Mouse (Mus musculus): ENCODE measurements at regions not wholly inside any gene's neighbourhood (a gene's known extent, or its start where the extent isn't known, plus 50 kb on each side); places are given as distances from the start of the nearest gene placed in this dataset.
A peak's percentile ranks its signal among the peaks of the same experiment; 100 is the strongest.

DNA sequence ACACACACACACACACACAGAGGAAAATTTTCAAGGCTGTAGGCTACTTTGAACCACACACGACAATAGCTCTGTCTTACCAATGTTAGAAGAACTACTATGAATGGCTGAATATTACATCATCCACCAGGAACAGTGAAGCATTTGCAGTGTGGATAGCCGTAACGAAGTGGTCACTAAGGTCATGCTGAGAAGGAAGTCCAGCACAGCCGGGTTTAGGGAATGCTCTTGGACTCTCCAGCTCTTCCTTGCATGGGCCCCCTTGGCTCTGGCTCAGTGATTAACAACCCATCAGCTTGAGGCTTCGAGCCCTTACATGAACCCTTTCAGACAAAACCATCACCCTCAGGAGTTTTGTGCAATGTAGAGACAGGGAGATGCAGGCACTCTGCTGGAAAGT is 245.3 kb downstream of the Adamts20 start:
- no peak for DNase-seq
- intact Hi-C loops (cut with DNase I; ENCODE audit: low total_unique reads), result loop anchor here (10.0 kb wide), 2 partner anchors 625 to 955 kb away; partner anchors contain the start of gene Prickle1

DNA sequence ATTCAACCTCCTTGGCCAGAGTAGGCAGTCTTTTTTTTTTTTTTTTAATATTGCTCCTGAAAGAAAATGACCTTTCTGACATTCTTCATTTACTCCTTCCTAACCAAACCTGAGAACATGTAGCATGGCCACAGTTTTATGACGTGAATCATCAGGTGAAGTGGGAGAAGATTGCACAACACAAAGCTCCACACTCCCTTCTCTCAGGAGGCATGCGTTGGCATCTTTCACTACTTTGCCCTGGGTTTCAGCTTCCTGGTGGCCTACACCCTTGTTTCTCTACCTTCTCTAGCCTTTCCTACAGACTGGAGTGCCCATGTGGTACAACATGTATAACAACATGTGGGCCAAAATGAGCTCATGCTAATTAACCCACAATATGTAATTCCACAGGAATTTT is 248.5 kb downstream of the Adamts20 start:
- no peak for DNase-seq
- intact Hi-C loops (cut with DNase I; ENCODE audit: low total_unique reads), result loop anchor here (10.0 kb wide), 2 partner anchors 622 to 952 kb away; partner anchors contain the start of gene Prickle1

DNA sequence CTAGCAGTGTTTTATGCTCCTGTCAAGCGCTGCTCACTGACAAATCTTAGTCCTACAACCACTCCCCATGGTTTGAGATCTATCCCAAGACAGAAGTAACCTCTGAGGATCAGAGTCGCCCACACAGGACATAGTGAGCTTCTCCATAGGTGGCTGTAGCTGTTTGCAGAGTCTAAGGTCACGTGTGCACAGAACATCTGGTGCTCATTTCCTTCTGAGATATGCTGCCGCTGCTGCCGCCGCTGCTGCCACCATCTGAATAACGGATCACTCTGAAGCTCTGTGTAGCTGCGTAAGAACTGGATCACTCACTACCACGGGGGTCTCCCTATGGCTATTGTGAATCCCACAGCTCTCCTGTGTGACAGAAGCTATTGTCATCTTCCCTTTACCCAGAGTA is 250.8 kb downstream of the Adamts20 start:
- no peak for DNase-seq

GRCm38 (mm10) chr15:94213393-94213792 is 251.8 kb downstream of the Adamts20 start:
- intact Hi-C loops (cut with DNase I; ENCODE audit: low total_unique reads), result loop anchor here (10.0 kb wide), 2 partner anchors 619 to 949 kb away; partner anchors contain the start of gene Prickle1
- no peak for DNase-seq

More for the DNA sequence above, 250.8 kb downstream of the Adamts20 start:
- intact Hi-C loops (cut with DNase I; ENCODE audit: low total_unique reads), result loop anchor here (10.0 kb wide), 2 partner anchors 620 to 950 kb away; partner anchors contain the start of gene Prickle1

GRCm38 (mm10) chr15:94208476-94208875 is 256.7 kb downstream of the Adamts20 start:
- DNase-seq, result no peak
- intact Hi-C loops (cut with DNase I; ENCODE audit: low total_unique reads), result no loop called here

DNA sequence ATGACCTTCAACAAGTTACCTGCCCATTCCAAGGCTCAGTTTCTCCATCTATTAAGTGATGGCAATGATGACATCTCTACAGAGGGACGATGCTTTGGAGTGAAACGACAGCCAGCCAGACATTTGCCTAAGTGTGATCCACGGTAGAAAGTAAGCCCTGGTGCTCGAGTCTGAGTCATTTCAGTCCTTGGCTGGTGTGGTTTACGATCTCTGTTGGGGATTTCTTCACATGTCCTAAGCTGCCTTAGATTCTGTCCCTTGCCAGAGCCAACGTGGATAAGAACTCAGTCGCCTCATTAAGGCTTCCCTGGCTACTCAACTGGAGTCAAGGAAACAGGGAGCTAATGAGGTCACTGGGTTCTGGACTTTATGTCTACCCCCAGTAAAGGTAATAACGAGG is 258.8 kb downstream of the Adamts20 start:
- intact Hi-C loops (cut with DNase I; ENCODE audit: low total_unique reads), result no loop called here
- no peak for DNase-seq

DNA sequence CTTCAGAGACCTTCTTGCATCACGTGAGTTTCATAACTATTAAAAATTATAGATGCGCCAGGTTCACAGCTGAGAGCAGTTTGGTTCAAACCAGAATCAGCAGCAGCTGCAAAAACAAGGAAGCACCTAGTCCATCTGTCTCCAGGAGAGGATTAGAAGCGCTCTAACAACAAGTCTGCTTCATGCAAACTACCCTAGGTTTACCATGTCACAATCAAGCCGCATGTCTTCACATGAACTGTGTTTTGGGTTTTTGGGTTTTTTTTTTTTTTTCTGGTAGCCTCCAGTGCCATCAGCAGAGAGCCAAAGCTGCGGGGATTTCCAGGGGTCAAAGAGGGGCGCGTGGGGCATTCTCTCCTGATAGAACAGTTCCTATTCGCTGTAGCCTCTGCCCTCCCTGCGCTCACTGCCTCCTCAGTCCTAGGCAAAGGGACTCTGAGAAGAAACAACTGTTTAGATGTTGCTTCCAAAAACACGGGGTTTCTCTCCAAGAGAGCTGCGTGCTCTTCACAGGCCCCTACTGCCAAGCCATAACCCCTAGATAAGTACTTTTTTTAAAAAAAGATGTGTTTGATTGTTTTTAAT is 259.8 kb downstream of the Adamts20 start:
- no peak for DNase-seq
- intact Hi-C loops (cut with DNase I; ENCODE audit: low total_unique reads), result no loop called here

GRCm38 (mm10) chr15:94190081-94190488 is 275.1 kb downstream of the Adamts20 start:
- intact Hi-C loops (cut with DNase I; ENCODE audit: low total_unique reads), result no loop called here
- DNase-seq, result no peak

- DNase-seq, result no peak
- intact Hi-C loops (cut with DNase I; ENCODE audit: low total_unique reads), result no loop called here
Observed at GRCm38 (mm10) chr15:94187588-94187987, 277.6 kb downstream of the Adamts20 start.

GRCm38 (mm10) chr15:94183663-94184375 is 281.4 kb downstream of the Adamts20 start:
- intact Hi-C loops (cut with DNase I; ENCODE audit: low total_unique reads), result no loop called here
- no peak for DNase-seq

DNA sequence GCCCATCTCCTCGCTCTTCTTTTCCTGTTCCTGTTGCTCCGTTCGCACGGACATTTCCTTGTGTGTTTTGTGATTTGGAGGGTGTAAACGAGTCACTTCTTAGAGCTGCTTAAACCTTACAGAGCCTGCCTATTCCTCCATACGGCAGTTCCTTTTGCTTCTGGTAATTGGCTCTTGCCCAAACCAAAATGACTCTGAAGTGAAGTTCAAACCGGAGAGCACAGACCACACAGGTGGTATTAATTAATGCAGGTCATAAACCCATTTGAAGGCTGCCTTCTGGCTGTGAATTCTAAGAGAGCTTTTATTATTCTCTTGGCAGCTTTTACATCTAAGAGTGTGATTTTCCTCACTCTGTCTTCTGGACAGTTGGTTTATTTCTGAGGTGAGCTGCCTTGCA is 291.1 kb downstream of the Adamts20 start:
- intact Hi-C loops (cut with DNase I; ENCODE audit: low total_unique reads), result no loop called here
- DNase-seq, result no peak

GRCm38 (mm10) chr15:94160806-94161205 is 304.4 kb downstream of the Adamts20 start:
- intact Hi-C loops (cut with DNase I; ENCODE audit: low total_unique reads), result no loop called here
- DNase-seq, result no peak

GRCm38 (mm10) chr15:94139534-94139958 is 325.7 kb downstream of the Adamts20 start:
- intact Hi-C loops (cut with DNase I; ENCODE audit: low total_unique reads), result no loop called here
- peak; percentile 22 for DNase-seq

DNA sequence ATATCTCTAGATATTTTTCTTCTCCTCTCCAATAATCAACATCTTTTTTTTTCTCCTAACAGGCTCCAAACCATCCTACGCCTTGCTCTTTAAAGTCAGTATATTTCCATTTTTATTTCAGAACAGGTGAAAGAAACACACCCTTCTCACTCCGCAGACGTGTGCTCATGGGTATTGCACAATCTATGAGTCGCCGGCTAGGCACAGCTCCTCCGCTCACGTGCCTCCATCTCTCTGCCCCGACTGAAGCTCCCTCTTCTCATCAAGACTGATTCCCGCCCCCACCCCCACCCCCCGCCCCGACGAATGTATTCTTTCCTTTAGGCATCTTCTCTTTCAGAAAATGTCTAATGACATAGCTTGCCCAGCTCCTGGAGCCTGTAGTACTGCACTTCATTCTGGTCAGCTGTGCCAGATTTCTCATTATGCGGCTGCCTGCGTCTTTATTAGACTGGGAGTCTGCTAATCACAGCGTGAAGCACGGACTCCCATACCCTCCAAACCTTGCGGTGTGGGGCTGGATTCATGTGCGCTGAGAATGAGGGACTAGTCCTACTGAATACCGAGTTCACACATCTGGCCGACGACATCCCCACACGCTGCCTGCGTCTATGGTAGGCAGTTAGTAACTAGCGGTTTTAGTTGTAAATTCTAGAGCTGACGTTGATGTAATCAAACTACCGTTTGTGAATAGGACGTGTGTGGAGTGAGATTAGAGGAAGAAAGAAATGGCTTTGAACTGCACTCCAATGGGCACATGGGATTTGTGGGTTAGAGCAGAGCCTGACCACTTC is 327.9 kb downstream of the Adamts20 start:
- no peak for DNase-seq
- intact Hi-C loops (cut with DNase I; ENCODE audit: low total_unique reads), result no loop called here

DNA sequence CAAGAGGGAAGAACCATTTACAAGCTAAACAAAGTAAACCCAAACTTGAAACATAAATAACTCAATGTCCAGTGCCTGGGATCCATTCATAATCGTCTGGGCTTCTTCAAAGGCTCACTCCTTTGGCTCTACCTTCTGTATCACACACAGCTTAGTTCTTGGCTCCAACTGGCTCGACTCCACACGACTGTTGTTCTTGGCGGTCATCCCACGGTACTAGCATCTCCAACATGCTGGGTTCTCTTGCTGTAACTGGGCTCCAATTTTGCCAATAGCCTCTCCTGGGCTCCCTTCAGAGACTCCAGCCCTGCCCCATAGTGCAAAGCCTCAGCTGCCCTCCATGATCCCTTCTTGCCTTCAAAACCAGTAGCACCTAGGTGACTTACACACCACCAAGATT is 352.4 kb downstream of the Adamts20 start:
- intact Hi-C loops (cut with DNase I; ENCODE audit: low total_unique reads), result no loop called here
- DNase-seq, result no peak

- DNase-seq, result peak; percentile 10
- intact Hi-C loops (cut with DNase I; ENCODE audit: low total_unique reads), result no loop called here
Observed at GRCm38 (mm10) chr15:94107186-94107716, 358.0 kb downstream of the Adamts20 start.

- no peak for DNase-seq
- intact Hi-C loops (cut with DNase I; ENCODE audit: low total_unique reads), result no loop called here
Observed at GRCm38 (mm10) chr15:94090644-94091043, 374.6 kb downstream of the Adamts20 start.

DNA sequence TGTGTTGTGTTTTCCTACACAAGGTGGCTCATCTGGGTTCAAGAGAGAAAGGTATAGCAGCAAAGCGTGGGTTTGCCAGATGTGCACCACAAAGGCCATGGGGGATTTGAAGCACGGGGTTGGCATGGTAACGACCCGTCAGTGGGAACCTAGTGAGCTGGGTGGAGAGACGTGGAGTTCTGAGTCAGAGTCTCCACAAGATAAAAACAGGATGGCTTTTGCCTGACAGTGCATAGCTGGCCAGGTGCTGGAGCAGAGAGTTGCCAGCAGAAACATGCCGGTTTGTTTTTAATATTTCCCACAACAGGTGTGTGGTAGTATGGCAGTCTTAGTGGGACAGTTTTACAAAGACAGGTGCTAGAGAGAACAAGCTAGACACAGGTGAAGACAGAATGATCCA is 375.4 kb downstream of the Adamts20 start:
- intact Hi-C loops (cut with DNase I; ENCODE audit: low total_unique reads), result no loop called here
- no peak for DNase-seq

DNA sequence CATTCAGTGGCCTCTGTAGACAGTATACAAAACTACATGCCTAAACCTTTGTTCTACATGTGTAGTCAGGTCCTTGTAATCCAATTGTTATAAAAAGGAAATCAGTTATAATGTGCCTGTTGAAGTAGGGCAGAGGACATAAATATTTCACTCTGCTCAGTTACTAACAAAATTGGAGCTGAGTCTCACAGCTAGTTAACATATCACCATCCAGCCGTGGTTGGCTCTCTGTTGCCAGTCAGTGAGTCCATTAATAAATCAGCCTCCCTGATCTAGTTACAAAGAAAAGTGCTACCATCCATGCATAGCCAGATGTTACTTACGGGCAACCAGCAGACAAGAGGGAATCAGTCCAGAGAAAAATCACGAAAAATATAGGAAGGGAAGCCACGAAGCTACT is 382.8 kb downstream of the Adamts20 start:
- no peak for DNase-seq
- intact Hi-C loops (cut with DNase I; ENCODE audit: low total_unique reads), result no loop called here

GRCm38 (mm10) chr15:94077056-94077455 is 388.2 kb downstream of the Adamts20 start:
- intact Hi-C loops (cut with DNase I; ENCODE audit: low total_unique reads), result no loop called here
- DNase-seq, result no peak

All from gastrocnemius, postnatal 14 days (tissue).